Mouse (Mus musculus): ENCODE measurements around the gene Wwtr1. TPM values are rescaled to one million over a fixed set of nuclear protein-coding genes. Genes with fewer than 3 reads are reported as not detected.

The Wwtr1 gene
- polyA plus RNA-seq, 1 experiment = not detected

GRCm38 (mm10) chr3:57550468-57551185 is 25.1 kb downstream of the Wwtr1 start:
- H3K9me3 ChIP-seq (ENCODE audit: control insufficient read depth, low read length) = no peaks in the 10 kb centered on the region
- no peak for TF ChIP-seq GATA1 (IDR thresholded peaks at IDR 0.05; ENCODE audit: low read length)
- TF ChIP-seq TAL1 (IDR thresholded peaks at IDR 0.05; ENCODE audit: low read length) = no peak
- H3K36me3 ChIP-seq (ENCODE audit: control insufficient read depth) = no peaks in the 10 kb centered on the region
- no peaks in the 10 kb centered on the region for H3K4me1 ChIP-seq (ENCODE audit: control insufficient read depth)
- no peak overlapping the region for H3K4me3 ChIP-seq (replicated peaks)
- H3K27me3 ChIP-seq (ENCODE audit: control insufficient read depth) = no peaks in the 10 kb centered on the region

- no peaks in the 10 kb centered on the region for H3K27me3 ChIP-seq (ENCODE audit: control insufficient read depth)
- H3K4me3 ChIP-seq (replicated peaks) = no peak overlapping the region
- H3K9me3 ChIP-seq (ENCODE audit: control insufficient read depth, low read length) = no peaks in the 10 kb centered on the region
- no peaks in the 10 kb centered on the region for H3K36me3 ChIP-seq (ENCODE audit: control insufficient read depth)
- no peak for TF ChIP-seq GATA1 (IDR thresholded peaks at IDR 0.05; ENCODE audit: low read length)
- TF ChIP-seq TAL1 (IDR thresholded peaks at IDR 0.05; ENCODE audit: low read length) = no peak
- H3K4me1 ChIP-seq (ENCODE audit: control insufficient read depth) = no peaks in the 10 kb centered on the region
These were observed 31.6 kb downstream of the Wwtr1 start for GRCm38 (mm10) chr3:57544154-57544553.

- Histone ChIP-seq H3K36me3 (ENCODE audit: control insufficient read depth) (no peaks in the 10 kb centered on the region), H3K9me3 (ENCODE audit: control insufficient read depth, low read length) (no peaks in the 10 kb centered on the region), H3K4me1 (ENCODE audit: control insufficient read depth) (no peaks in the 10 kb centered on the region), H3K4me3 (replicated peaks) (no peak overlapping the region), H3K27me3 (ENCODE audit: control insufficient read depth) (no peaks in the 10 kb centered on the region)
- no peak for TF ChIP-seq TAL1 (IDR thresholded peaks at IDR 0.05; ENCODE audit: low read length)
These were observed 32.8 kb downstream of the Wwtr1 start for GRCm38 (mm10) chr3:57542848-57543380.

GRCm38 (mm10) chr3:57541205-57541604 is 34.5 kb downstream of the Wwtr1 start:
- TF ChIP-seq GATA1 (IDR thresholded peaks at IDR 0.05; ENCODE audit: low read length) = no peak
- TF ChIP-seq TAL1 (IDR thresholded peaks at IDR 0.05; ENCODE audit: low read length) = no peak

GRCm38 (mm10) chr3:57540474-57540873 is 35.2 kb downstream of the Wwtr1 start:
- no peaks in the 10 kb centered on the region for H3K36me3 ChIP-seq (ENCODE audit: control insufficient read depth)
- H3K27me3 ChIP-seq (ENCODE audit: control insufficient read depth) = no peaks in the 10 kb centered on the region
- TF ChIP-seq TAL1 (IDR thresholded peaks at IDR 0.05; ENCODE audit: low read length) (no peak), GATA1 (IDR thresholded peaks at IDR 0.05; ENCODE audit: low read length) (no peak)
- no peaks in the 10 kb centered on the region for H3K4me1 ChIP-seq (ENCODE audit: control insufficient read depth)
- H3K9me3 ChIP-seq (ENCODE audit: control insufficient read depth, low read length) = no peaks in the 10 kb centered on the region
- no peak overlapping the region for H3K4me3 ChIP-seq (replicated peaks)

More at GRCm38 (mm10) chr3:57541205-57541604, 34.5 kb downstream of the Wwtr1 start:
- Histone ChIP-seq H3K9me3 (ENCODE audit: control insufficient read depth, low read length) (no peaks in the 10 kb centered on the region), H3K36me3 (ENCODE audit: control insufficient read depth) (no peaks in the 10 kb centered on the region), H3K4me3 (replicated peaks) (no peak overlapping the region), H3K27me3 (ENCODE audit: control insufficient read depth) (no peaks in the 10 kb centered on the region), H3K4me1 (ENCODE audit: control insufficient read depth) (no peaks in the 10 kb centered on the region)

GRCm38 (mm10) chr3:57535483-57536185 is 40.1 kb downstream of the Wwtr1 start:
- Histone ChIP-seq H3K9me3 (ENCODE audit: control insufficient read depth, low read length) (no peaks in the 10 kb centered on the region), H3K36me3 (ENCODE audit: control insufficient read depth) (no peaks in the 10 kb centered on the region), H3K4me1 (ENCODE audit: control insufficient read depth) (no peaks in the 10 kb centered on the region), H3K4me3 (replicated peaks) (no peak overlapping the region), H3K27me3 (ENCODE audit: control insufficient read depth) (no peaks in the 10 kb centered on the region)
- TF ChIP-seq TAL1 (IDR thresholded peaks at IDR 0.05; ENCODE audit: low read length) = no peak
- TF ChIP-seq GATA1 (IDR thresholded peaks at IDR 0.05; ENCODE audit: low read length) = no peak

GRCm38 (mm10) chr3:57534450-57534849 is 41.3 kb downstream of the Wwtr1 start:
- TF ChIP-seq TAL1 (IDR thresholded peaks at IDR 0.05; ENCODE audit: low read length) (no peak), GATA1 (IDR thresholded peaks at IDR 0.05; ENCODE audit: low read length) (no peak)
- no peaks in the 10 kb centered on the region for H3K36me3 ChIP-seq (ENCODE audit: control insufficient read depth)
- no peaks in the 10 kb centered on the region for H3K27me3 ChIP-seq (ENCODE audit: control insufficient read depth)
- H3K4me1 ChIP-seq (ENCODE audit: control insufficient read depth) = no peaks in the 10 kb centered on the region
- no peaks in the 10 kb centered on the region for H3K9me3 ChIP-seq (ENCODE audit: control insufficient read depth, low read length)
- H3K4me3 ChIP-seq (replicated peaks) = no peak overlapping the region

GRCm38 (mm10) chr3:57533876-57534275 is 41.8 kb downstream of the Wwtr1 start:
- TF ChIP-seq TAL1 (IDR thresholded peaks at IDR 0.05; ENCODE audit: low read length) (no peak), GATA1 (IDR thresholded peaks at IDR 0.05; ENCODE audit: low read length) (no peak)
- no peak overlapping the region for H3K4me3 ChIP-seq (replicated peaks)

GRCm38 (mm10) chr3:57532991-57533725 is 42.6 kb downstream of the Wwtr1 start:
- Histone ChIP-seq H3K9me3 (ENCODE audit: control insufficient read depth, low read length) (0 out of 2 replicates have a peak, but pooled peaks cover 2% of the 10 kb centered on the region), H3K27me3 (ENCODE audit: control insufficient read depth) (no peaks in the 10 kb centered on the region), H3K36me3 (ENCODE audit: control insufficient read depth) (no peaks in the 10 kb centered on the region), H3K4me1 (ENCODE audit: control insufficient read depth) (no peaks in the 10 kb centered on the region), H3K4me3 (replicated peaks) (no peak overlapping the region)
- TF ChIP-seq TAL1 (IDR thresholded peaks at IDR 0.05; ENCODE audit: low read length) (no peak), GATA1 (IDR thresholded peaks at IDR 0.05; ENCODE audit: low read length) (no peak)

More at GRCm38 (mm10) chr3:57533876-57534275, 41.8 kb downstream of the Wwtr1 start:
- H3K27me3 ChIP-seq (ENCODE audit: control insufficient read depth) = no peaks in the 10 kb centered on the region
- H3K4me1 ChIP-seq (ENCODE audit: control insufficient read depth) = no peaks in the 10 kb centered on the region
- H3K36me3 ChIP-seq (ENCODE audit: control insufficient read depth) = no peaks in the 10 kb centered on the region
- H3K9me3 ChIP-seq (ENCODE audit: control insufficient read depth, low read length) = 0 out of 2 replicates have a peak, but pooled peaks cover under 1% of the 10 kb centered on the region

Measured in erythroblast, embryonic 14.5 days (primary cell).